Mouse (Mus musculus) gastrocnemius, postnatal 36 days (tissue): ENCODE data around the gene Papss2. TPM values are rescaled to one million over a fixed set of nuclear protein-coding genes. Genes with fewer than 3 reads are reported as not detected.
A peak's percentile ranks its signal among the peaks of the same experiment; 100 is the strongest.

Source experiments
- DNase-seq, 2 experiments: peaks; one replicate each; pipeline ENCODE4 v3.0.0; 2022
- intact Hi-C: fragments of 180-260 bp; cut with DNase I; formaldehyde crosslinking; loops from one replicate; pipeline ENCODE4 v1.15.1; 2025
- total RNA-seq, 2 experiments: library from RNA; stranded (reverse); gene quantifications; 2 replicates each; pipeline ENCODE4 v1.2.3; 2021

Gene Papss2
- total RNA-seq, 2 experiments from 2014 or later = 4.4 to 5.3 TPM

DNA sequence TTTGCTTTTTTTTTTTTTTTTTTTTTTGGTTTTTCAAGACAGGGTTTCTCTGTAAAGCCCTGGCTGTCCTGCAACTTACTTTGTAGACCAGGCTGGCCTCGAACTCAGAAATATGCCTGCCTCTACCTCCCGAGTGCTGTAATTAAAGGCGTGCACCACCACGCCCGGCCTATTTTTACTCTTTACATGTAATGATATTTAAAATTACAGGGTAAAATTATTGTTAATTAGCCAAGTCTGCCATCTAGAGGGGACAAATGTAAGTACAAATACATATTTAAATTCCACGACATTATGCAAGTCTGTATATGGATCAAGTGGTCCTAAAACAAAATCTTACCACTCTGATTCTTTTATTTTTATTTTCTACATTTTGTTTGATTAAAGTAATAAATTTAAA, 94.1 kb downstream of the Papss2 start:
- intact Hi-C loops = loop anchor here (5.0 kb wide), 2 partner anchors 182 to 717 kb away; no protein-coding TSS in a partner anchor
- DNase-seq = peak in 1 of 2 experiments; percentile 13

DNA sequence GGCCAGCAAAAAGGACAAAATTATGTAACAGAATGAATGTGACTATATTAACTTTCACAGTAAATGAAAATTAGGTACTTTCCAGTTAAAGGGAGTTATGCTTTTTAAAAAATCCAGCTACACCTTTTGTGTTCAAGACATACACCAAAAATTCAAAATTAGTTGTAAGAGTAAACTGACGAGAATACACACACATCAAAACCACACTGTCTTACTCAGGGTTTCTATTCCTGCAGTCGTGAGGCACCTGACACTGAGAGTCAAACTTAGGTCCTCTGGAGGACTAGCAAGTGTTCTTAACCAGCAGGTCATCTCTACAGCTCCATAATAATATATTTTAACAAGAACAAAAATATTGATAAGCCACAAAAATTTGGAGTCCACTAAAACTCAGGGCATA, 101.1 kb downstream of the Papss2 start:
- intact Hi-C loops = no loop called here
- DNase-seq = no peak

DNA sequence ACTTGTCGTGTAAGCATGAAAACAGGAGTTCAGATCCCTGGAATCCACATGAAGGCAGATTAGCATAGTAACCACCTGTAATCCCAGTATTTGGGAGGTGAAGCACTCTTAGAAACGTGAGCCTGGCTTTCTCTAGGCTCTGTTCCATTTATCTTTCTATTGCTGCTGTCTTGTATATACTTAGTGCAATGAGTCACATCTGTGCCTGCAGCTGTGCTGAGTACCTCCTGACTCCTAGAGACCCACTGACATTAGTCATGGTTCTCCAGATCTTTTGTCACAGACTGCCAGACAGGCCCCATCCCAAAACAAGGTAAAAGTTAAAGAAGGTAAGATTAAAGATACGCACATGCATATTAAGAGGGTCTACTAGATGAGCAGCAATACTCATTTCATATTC, 106.6 kb downstream of the Papss2 start:
- intact Hi-C loops = no loop called here
- no peak for DNase-seq

DNA sequence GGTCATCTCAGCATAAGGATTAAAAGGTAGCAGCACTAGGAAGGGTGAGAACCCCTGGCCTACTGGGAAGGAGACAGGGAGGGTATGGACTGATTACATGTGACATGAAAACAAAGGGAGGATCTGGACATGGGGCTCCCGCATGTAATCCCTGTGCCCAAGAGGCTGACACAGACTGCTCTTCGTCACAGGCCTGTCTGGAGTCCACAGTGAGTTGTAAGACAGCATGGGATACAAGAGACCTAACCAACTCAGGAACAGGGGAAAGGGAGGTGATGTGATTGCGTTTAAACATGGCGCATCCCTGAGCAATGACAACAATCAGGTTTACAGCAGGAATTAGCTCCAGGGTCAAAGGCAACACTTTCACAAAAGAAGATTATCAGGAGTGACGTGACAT, 113.4 kb downstream of the Papss2 start:
- intact Hi-C loops = no loop called here
- DNase-seq = no peak

DNA sequence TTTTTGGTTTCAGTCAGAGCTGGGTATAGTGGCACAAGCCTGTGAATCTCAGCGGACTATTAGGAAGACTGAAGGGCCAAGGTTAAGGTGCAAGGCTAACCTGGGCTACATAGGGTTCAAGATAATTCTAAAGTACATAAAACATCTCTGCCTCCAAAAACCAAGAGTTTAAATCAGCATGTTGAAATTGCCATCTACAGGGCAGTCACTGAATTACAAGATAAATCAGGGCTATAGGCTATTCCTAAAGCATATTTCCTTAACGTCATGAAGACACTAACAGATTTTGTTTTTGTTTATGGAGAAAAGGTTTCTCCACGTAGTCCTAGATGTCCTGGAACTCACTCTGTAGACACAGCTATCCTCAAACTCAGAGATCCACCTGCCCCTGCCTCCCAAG, 114.7 kb downstream of the Papss2 start:
- intact Hi-C loops = loop anchor here (10.0 kb wide), 1 partner anchor 245 kb away; no protein-coding TSS in a partner anchor
- DNase-seq = no peak

DNA sequence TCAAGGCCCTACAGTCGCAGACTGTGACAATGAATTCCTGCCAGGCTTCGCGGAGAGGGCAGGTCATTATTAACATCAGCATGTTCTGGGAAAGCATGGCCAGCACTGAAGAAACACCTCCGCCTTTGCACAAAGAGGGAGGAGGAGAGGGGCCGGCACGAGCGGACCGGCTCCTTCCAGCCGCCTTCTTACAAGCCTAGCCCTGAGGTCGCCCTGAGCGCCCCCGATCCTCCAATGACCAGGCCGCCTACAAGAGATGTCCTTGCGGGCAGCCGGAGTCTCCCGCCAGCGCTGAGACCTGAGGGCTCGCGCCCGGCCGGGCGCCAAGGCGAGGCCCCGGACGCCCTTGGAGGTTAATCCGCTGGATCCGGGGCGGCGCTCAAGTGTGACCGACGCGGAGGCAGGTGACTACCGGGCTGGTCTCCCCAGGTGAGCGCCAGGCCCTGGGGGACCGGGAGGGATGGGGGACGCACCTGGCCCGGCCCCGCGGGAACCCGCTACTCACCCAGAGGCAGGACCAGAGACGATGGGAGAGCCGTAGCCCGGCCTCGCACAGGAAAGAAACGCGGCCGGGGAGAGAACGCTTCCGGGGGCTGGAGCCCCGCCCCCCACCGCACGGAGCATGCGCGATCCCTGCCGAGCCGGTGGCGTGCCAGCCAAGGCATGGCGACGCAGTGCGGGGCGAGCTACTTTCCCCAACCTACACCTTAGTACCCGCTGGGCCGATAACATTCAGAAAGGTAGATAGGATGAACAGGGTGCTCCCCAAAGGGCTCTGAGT, 116.4 kb downstream of the Papss2 start:
- intact Hi-C loops = loop anchor here (1.0 to 10.0 kb wide), 2 partner anchors 45 to 243 kb away; partner anchors contain the start of gene Pten
- DNase-seq = peak; percentile 85 to 89

DNA sequence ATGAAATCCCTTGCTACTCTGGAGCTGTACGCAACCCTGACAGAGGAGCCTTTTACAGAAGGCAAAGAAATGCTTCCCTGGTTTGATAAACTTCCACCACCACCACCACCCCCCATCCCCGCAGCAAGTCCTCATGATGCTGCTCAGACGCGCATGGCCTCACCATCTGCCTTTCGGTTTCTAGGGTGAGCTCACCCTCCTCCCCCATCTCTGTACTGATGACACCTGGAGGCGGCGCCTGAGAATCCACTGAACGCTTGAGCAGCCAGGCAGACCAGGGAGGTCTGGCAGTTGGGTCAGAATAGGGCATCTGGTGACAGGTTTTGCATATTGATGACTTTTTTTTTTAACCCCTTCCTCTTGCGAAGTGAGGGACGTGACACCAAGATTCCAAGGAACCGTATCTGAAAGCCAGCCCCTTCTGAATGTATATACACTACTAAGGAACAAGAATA, 117.0 kb downstream of the Papss2 start:
- DNase-seq = peak; percentile 40 to 50
- intact Hi-C loops = loop anchor here (1.0 to 10.0 kb wide), 2 partner anchors 45 to 242 kb away; partner anchors contain the start of gene Pten

DNA sequence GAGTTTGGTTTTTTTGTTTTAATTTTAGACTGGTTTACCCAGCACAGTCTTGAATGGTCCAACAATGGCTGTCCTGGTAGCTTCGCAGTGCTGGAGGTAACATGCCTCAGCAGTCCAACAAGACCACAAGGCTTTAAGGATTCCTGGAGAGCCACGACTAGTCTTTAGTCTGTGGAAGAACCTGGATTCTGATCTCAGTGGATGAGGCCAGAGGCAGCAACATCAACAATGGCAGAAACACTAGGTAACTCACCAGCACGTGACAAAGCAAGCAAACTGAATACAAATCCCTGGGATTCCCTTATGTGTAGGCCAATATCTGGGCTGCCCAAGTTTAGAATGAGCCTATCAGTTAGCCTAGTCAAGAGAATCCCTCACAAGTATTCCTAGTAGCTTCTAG, 117.9 kb downstream of the Papss2 start:
- DNase-seq = no peak

DNA sequence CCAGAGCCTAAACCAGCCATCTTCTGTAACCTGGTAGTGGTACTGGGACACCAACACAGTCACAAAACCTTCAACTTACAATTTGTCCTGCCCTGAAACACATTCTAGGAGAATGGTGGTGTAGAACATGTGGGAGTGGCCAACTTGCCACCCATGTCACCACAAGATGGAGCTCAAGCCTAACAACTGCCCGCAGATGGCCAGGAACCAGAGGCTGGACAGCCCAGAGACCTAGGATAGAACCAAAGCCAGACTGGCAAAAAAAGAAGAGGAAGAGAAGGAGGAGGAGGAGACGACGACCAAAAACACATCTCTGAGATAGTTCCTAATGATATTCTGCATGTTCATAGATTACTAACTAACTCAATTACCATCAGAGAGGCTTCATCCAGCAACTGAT, 119.6 kb downstream of the Papss2 start:
- peak; percentile 56 to 64 for DNase-seq
- intact Hi-C loops = loop anchor here (2.0 to 10.0 kb wide), 3 partner anchors 240 to 652 kb away; no protein-coding TSS in a partner anchor

More for the DNA sequence above, 117.9 kb downstream of the Papss2 start:
- intact Hi-C loops = loop anchor here (10.0 kb wide), 1 partner anchor 241 kb away; no protein-coding TSS in a partner anchor

DNA sequence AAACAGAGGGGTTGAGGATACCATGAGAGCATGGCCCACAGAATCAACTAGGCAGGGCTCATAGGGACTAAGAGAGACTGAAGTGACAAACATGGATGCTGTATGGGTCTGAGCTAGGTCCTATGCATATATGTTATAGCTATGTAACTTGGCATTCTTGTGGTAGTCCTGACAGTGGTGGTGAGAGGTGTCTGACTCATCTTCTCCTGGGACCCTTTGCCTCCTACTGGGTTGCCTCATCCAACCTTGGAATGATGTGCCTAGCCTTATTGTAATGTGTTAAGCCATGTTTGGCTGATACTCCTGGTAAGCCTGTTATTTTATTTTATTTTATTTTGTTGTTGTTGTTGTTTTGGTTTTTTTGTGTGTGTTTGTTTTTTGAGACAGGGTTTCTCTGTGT, 120.1 kb downstream of the Papss2 start:
- DNase-seq = no peak
- intact Hi-C loops = loop anchor here (2.0 to 10.0 kb wide), 3 partner anchors 239 to 652 kb away; no protein-coding TSS in a partner anchor

Other genes with a start within 250 kb of the Papss2 start
- 10 to 100 TPM; 46.3 to 50.1 TPM for gene Sgms1, start 206.1 kb upstream of the Papss2 start, total RNA-seq
- gene Rpl9-ps6, start 129.2 kb upstream of the Papss2 start, total RNA-seq = 10 to 100 TPM; 25.7 to 26.5 TPM
- gene Minpp1, start 110.0 kb upstream of the Papss2 start, total RNA-seq = 10 to 100 TPM; 12.7 to 15.2 TPM
- gene Atad1, start 144.0 kb downstream of the Papss2 start, total RNA-seq = 10 to 100 TPM; 50.7 to 53.3 TPM
- gene Pten, start 161.7 kb downstream of the Papss2 start, total RNA-seq = 10 to 100 TPM; 31.3 to 32.0 TPM